Mouse (Mus musculus) megakaryocyte, embryonic 14.5 days (primary cell): ENCODE results near the gene Ryr1. TPM values are rescaled to one million over a fixed set of nuclear protein-coding genes. Genes with fewer than 3 reads are reported as not detected.
A peak's percentile ranks its signal among the peaks of the same experiment; 100 is the strongest.
"Not testable (repeated sequence)": the region's sequence is repeated elsewhere in the genome, so short reads cannot be mapped to it uniquely, and the experiment has no call there.

Experiments used
- H3K27me3 ChIP-seq: replicated peaks from 2 replicates; pipeline ENCODE3; 2012; ENCODE audit warnings: inconsistent platforms
- H3K36me3 ChIP-seq: replicated peaks from 2 replicates; pipeline ENCODE3; 2012; ENCODE audit warnings: low read length, inconsistent platforms, mixed read lengths
- H3K4me1 ChIP-seq: 2 replicates; pipeline ENCODE4 v1.6.1; 2012; ENCODE audit warnings: inconsistent platforms
- H3K4me3 ChIP-seq: replicated peaks from 2 replicates; pipeline ENCODE3; 2012; ENCODE audit warnings: moderate library complexity, mild to moderate bottlenecking, inconsistent platforms
- H3K9me3 ChIP-seq: 2 replicates; pipeline ENCODE4 v1.6.1; 2012; ENCODE audit warnings: inconsistent platforms
- FLI1 ChIP-seq: IDR thresholded peaks from 2 replicates; pipeline ENCODE4 v1.6.1; 2012; ENCODE audit warnings: low read length, inconsistent platforms, mixed read lengths
- GATA1 ChIP-seq: IDR thresholded peaks from 3 replicates; pipeline ENCODE4 v1.6.1; 2012; ENCODE audit warnings: mixed read lengths, low read length, inconsistent platforms, borderline replicate concordance
- polyA plus RNA-seq: library from polyadenylated mRNA; stranded (reverse); fragments of >175 nt; gene quantifications from 2 replicates; pipeline ENCODE4 v1.2.3, GENCODE M21; 2012; ENCODE audit warnings: low replicate concordance; ENCODE audit not compliant: insufficient read depth

Gene Ryr1
- polyA plus RNA-seq, 1 experiment, result 0.12 TPM

DNA sequence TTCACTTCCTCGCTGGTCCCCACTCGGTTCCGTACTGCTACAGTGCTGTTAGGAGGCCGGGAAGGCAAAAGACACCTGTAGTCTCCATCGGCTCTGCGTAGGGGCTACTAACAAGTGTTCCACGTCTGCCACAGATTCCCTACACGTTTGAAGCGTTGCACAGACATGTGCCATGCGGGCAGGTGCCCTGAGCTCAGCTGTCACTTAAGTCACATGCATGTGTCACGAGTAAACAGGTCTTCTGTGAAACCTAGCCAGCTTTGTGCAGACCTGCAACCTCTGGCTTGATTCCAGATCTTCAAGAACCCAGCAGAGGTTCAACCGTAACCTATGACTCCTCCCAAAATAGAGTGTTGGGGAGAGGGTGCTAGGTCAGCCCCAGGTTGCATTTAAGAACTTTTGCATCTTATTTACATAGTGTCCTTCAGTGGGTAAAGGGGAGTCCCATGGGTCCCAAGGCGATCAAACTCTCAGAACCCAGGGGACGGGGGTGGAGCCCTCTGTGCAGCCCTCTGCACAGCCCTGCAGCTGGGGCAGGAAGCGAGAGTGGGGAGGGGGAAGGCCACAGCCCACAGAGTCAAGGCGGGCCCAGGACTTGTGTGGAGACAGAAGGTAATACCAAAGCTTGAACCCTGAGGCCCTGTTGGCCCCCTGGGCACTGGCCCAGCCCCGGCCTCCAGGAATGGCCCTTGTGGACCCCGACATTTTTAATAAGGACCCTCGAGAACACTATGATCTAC lies 142.5 kb downstream of the Ryr1 start:
- Histone ChIP-seq H3K4me3 (peak overlapping the region; percentile 99), H3K36me3 (peaks cover 49% of the 10 kb centered on the region), H3K27me3 (no peaks in the 10 kb centered on the region), H3K4me1 (peaks cover 67% of the 10 kb centered on the region), H3K9me3 (no peaks in the 10 kb centered on the region)
- TF ChIP-seq FLI1, result no peak
- TF ChIP-seq GATA1, result no peak

DNA sequence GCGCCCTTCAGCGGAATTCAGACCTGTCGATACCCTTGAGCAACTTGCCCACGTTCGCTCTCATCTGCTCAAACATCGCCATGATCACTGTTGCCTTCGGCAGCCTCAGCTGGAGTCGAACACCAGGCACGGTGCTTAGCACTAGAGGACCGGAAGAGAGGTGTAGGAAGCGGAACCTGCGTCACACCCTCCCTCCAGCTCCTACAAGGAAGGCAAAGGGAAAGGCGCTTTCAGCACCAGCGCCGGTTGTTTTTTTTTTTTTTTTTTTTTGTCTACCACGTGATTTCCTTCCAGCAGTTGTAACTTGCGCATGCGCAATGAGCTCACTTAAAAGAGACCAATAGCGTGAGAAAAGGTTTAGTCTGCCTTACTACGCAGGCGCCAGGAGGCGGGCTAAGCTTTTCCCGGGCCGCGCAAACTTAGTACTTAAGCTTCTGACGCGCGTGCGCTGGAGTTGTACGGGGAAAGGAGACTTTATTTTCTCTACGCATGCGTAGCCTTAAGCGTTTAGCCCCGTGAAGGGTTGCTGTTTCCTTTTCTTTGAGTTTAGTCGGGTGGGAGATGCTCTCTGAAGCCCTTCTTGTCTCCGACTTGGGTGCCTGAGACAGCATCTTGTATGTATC lies 143.2 kb downstream of the Ryr1 start, which contains the start of the genes Eif3k and Map4k1:
Eif3k (minus strand) TSS at position 214 of the 623 bp plus-strand sequence.
Map4k1 (plus strand) TSS at position 400 of the 623 bp plus-strand sequence.
- Histone ChIP-seq H3K4me1 (peaks cover 60% of the 10 kb centered on the region), H3K27me3 (no peaks in the 10 kb centered on the region), H3K4me3 (peak within 1 kb of the TSS; percentile 99), H3K36me3 (peaks cover 49% of the 10 kb centered on the region), H3K9me3 (no peaks in the 10 kb centered on the region)
- TF ChIP-seq GATA1 (no peak), FLI1 (peak; percentile 53; the same call in 1 of the 2 replicates)

DNA sequence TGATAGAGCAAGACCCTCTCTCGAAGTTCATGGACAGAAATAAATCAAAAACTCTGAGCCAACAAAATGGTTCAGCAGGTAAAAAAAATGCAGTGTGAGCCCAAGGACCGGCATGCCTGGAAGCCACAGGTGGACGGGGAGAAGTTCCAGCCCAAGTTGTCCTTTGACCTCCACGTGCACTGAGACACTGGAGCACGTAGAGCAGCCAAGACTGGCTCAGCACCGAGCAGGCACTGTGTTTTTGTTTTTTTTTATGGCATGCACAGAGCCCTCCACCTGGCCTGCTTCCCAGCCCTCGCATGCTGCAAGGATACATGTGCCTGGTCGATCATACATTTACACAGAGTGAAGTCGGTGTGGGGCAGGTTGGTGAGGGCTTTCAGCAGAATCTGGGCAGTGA lies 147.4 kb downstream of the Ryr1 start:
- H3K36me3 ChIP-seq, result peaks cover 67% of the 10 kb centered on the region
- H3K9me3 ChIP-seq, result no peaks in the 10 kb centered on the region
- no peaks in the 10 kb centered on the region for H3K27me3 ChIP-seq
- TF ChIP-seq GATA1 (no peak), FLI1 (no peak)
- H3K4me1 ChIP-seq, result peaks cover 31% of the 10 kb centered on the region
- H3K4me3 ChIP-seq, result no peak overlapping the region

- Histone ChIP-seq H3K4me3 (no peak overlapping the region), H3K4me1 (peaks cover 34% of the 10 kb centered on the region), H3K9me3 (no peaks in the 10 kb centered on the region), H3K27me3 (no peaks in the 10 kb centered on the region), H3K36me3 (peaks cover 87% of the 10 kb centered on the region)
- TF ChIP-seq GATA1, result no peak
- TF ChIP-seq FLI1, result no peak
These were observed 152.0 kb downstream of the Ryr1 start for GRCm38 (mm10) chr7:28973025-28973424.

DNA sequence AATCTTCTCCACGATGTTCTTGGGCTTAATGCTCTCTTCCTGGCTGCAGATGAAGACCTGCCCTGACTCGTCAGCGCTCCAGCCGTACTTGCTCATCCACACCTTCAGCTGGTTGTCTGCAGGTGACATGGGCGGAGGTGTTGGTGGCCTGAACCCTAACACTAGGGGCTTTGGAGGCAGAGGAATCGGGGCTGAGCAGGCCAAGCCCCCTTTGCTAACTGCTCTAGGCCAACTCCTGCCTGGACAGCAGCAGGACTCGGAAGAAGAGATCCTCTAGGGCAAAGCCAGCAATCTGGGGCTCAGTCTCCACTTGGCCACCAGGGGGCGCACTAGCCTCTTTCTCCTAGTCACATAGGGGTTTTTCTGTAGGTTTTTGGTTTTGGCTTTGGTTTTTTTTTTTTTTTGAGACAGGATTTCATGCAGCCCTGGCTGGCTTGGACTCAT lies 152.4 kb downstream of the Ryr1 start:
- H3K4me3 ChIP-seq, result no peak overlapping the region
- no peaks in the 10 kb centered on the region for H3K9me3 ChIP-seq
- peaks cover 34% of the 10 kb centered on the region for H3K4me1 ChIP-seq
- TF ChIP-seq FLI1 (no peak), GATA1 (no peak)
- peaks cover 82% of the 10 kb centered on the region for H3K36me3 ChIP-seq
- no peaks in the 10 kb centered on the region for H3K27me3 ChIP-seq

DNA sequence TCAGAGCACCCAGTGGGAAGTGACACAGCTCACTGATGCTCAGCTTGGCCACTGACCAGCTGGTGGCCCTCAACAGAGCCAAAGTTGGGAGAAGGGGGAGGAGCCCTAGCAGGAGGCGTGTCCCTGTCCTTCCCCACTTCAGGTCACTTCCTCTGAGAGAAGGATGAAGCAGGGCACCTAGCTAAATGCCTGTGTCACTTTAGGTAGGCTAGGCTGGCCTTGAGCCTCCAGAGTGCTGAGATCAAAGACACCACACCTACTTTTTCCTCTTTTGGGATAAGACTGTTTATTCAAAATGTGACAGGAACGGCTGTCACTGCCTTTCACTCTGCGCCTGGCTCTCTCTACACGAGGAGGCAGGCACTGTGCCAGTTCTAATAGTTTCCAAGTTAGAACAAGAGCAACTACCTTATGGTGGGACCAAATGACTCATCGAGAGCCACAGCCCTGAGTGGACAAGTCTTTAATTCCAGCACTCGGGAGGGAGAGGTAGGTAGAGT lies 153.2 kb downstream of the Ryr1 start:
- Histone ChIP-seq H3K27me3 (no peaks in the 10 kb centered on the region), H3K36me3 (peaks cover 75% of the 10 kb centered on the region), H3K9me3 (no peaks in the 10 kb centered on the region), H3K4me3 (no peak overlapping the region), H3K4me1 (peaks cover 34% of the 10 kb centered on the region)
- TF ChIP-seq GATA1, result no peak
- no peak for TF ChIP-seq FLI1

DNA sequence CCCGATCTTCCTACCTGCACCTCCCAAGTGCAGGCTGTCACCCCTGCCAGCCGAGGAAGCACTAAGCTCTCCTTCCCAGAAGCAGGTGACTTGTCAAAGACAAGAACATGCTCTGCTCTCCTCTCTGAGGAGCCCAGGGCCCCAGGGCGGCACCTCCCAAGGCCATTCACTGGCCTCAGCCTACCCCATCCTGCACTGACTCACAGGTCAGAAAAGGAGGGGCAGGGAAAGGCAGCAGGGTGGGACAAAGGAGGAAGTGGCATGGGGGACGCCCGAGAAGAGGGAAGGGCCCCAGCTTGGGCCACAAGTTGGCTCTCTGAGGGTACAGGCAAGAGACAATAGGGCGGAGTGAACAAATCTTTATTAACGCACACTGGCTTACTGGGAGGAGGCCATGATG lies 153.9 kb downstream of the Ryr1 start:
- Histone ChIP-seq H3K36me3 (peaks cover 68% of the 10 kb centered on the region), H3K4me1 (peaks cover 34% of the 10 kb centered on the region), H3K27me3 (no peaks in the 10 kb centered on the region), H3K4me3 (no peak overlapping the region), H3K9me3 (no peaks in the 10 kb centered on the region)
- TF ChIP-seq GATA1, result no peak
- TF ChIP-seq FLI1, result no peak

DNA sequence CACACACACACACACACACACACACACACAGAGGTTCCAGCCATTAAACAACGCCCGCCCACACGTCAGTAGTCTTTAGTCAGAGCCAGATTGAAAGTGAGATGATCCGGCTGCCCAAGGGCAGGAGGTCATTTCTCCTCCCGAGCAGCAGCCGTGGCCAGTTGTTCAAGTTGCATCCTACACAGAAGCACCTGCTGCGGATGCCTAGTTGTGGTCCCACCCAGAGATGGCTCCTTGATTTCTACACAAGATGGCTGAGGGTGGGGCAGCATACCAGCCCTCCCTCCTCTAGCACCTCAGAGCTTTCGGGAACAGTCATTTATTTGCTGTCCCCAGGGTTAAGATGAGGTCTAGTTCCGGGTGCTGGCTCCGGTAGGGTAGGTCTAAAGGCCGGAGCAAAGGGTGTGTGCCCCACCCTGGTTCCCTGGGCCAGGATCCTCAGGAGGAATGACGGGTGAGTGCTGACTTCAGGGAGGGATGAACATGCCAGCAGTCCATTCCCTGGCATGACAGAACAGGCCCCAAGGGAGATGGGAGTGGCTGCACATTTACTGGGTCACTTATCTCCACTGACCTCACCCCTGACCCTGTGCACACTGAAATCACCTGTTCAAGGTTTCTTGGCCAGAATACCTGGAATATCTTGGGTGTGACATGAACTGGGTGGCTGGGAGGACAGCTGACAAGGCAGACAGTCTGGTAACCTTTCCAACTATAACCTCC lies 155.1 kb downstream of the Ryr1 start:
- H3K27me3 ChIP-seq, result no peaks in the 10 kb centered on the region
- H3K4me1 ChIP-seq, result peaks cover 38% of the 10 kb centered on the region
- peaks cover 59% of the 10 kb centered on the region for H3K36me3 ChIP-seq
- H3K4me3 ChIP-seq, result no peak overlapping the region
- TF ChIP-seq FLI1 (no peak), GATA1 (no peak)
- no peaks in the 10 kb centered on the region for H3K9me3 ChIP-seq

DNA sequence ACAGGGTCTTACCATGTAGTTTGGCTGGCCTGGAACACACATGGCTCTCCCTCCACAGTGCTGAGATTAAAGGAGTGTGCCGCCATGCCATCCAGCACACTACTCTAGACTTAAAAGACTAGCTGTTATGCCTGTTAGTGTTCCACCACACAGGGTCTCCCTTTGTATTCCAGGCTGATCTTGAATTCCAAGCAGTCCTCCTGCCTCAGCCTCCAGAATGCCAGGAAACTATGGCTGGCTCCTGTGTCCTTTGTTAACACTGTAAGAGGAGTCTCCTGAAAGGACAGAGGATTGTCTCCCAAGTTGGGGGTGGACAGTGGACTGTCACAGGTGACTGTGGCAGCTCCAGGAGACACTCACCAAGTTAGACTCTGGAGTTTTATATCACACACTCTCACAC lies 155.7 kb downstream of the Ryr1 start:
- H3K27me3 ChIP-seq, result no peaks in the 10 kb centered on the region
- H3K9me3 ChIP-seq, result no peaks in the 10 kb centered on the region
- no peak for TF ChIP-seq FLI1
- TF ChIP-seq GATA1, result no peak
- no peak overlapping the region for H3K4me3 ChIP-seq
- peaks cover 42% of the 10 kb centered on the region for H3K4me1 ChIP-seq
- peaks cover 54% of the 10 kb centered on the region for H3K36me3 ChIP-seq

DNA sequence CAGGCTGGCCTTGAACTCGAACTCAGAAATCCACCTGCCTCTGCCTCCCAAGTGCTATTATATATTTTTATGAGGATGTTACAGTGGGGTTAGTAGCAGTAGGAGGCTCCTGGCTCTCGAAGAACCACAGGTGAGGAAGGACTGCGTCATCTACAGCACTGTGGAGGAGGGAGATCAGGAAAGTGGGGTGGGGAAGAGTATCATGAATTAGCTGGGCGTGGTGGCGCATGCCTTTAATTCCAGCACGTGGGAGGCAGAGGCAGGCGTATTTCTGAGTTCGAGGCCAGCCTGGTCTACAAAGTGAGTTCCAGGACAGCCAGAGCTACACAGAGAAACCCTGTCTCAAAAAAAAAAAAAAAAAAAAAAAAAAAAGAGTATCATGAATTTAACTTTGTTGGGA lies 156.9 kb downstream of the Ryr1 start:
- H3K36me3 ChIP-seq, result peaks cover 42% of the 10 kb centered on the region
- H3K9me3 ChIP-seq, H3K27me3 ChIP-seq, H3K4me3 ChIP-seq: not testable (repeated sequence)
- peaks cover 40% of the 10 kb centered on the region for H3K4me1 ChIP-seq
